Mouse (Mus musculus) midbrain, embryonic 11.5 days (tissue): ENCODE measurements around the gene Rpl13a. TPM values are rescaled to one million over a fixed set of nuclear protein-coding genes. Genes with fewer than 3 reads are reported as not detected.

ENCODE experiments used
- ATAC-seq: fragments of 200-750 bp; cut with Nextera tagmentation; 2 replicates; pipeline ENCODE4 v1.8.0; 2017; ENCODE audit warnings: moderate TSS enrichment, moderate library complexity; ENCODE audit not compliant: low FRiP score
- DNase-seq: peaks from one replicate; pipeline ENCODE4 v3.0.0; 2015; ENCODE audit warnings: low spot score; ENCODE audit errors: missing footprints
- H3K27ac ChIP-seq: fragments of 300-500 bp; sonication (generic); 2 replicates; pipeline ENCODE4 v1.5.1; 2014; ENCODE audit warnings: low read depth, low read length
- H3K27me3 ChIP-seq: fragments of 300-500 bp; sonication (generic); 2 replicates; pipeline ENCODE4 v1.6.1; 2014; ENCODE audit warnings: mild to moderate bottlenecking, low read length, moderate library complexity, mixed read lengths; ENCODE audit not compliant: control insufficient read depth, insufficient read depth
- H3K36me3 ChIP-seq: fragments of 300-500 bp; sonication (generic); 2 replicates; pipeline ENCODE4 v1.6.1; 2014; ENCODE audit warnings: mild to moderate bottlenecking, low read length, moderate library complexity, mixed read lengths; ENCODE audit not compliant: control insufficient read depth, insufficient read depth
- H3K4me1 ChIP-seq: fragments of 300-500 bp; sonication (generic); 2 replicates; pipeline ENCODE4 v1.6.1; 2014; ENCODE audit warnings: low read length; ENCODE audit not compliant: control insufficient read depth, insufficient read depth
- H3K4me2 ChIP-seq: fragments of 300-500 bp; sonication (generic); 2 replicates; pipeline ENCODE4 v1.6.1; 2014; ENCODE audit warnings: mild to moderate bottlenecking, moderate library complexity
- H3K4me3 ChIP-seq: fragments of 300-500 bp; sonication (generic); 2 replicates; pipeline ENCODE4 v1.5.1; 2014; ENCODE audit warnings: low read depth, low read length
- H3K9ac ChIP-seq: fragments of 300-500 bp; sonication (generic); 2 replicates; pipeline ENCODE4 v1.6.1; 2014; ENCODE audit warnings: low read length
- H3K9me3 ChIP-seq: fragments of 300-500 bp; sonication (generic); 2 replicates; pipeline ENCODE4 v1.6.1; 2016; ENCODE audit warnings: low read length; ENCODE audit not compliant: control insufficient read depth
- WGBS: fragments of 180-500 bp; shearing (Covaris S2); extraction: QIAGEN DNeasy Blood & Tissue Kit; methylation state at CpG from one replicate; pipeline ENCODE4 v1.1.7; 2014; 5-methylcytosine and 5-hydroxymethylcytosine counted together
- polyA plus RNA-seq: library from polyadenylated mRNA; unstranded; fragments of >200 nt; fragmentation: Nextera tagmentation; extraction: Ambion mirVana; gene quantifications from 2 replicates; pipeline ENCODE4 v1.2.1, GENCODE M21; 2014

Rpl13a gene
- polyA plus RNA-seq, 1 experiment from 2014 or later, result 1,290 TPM

DNA sequence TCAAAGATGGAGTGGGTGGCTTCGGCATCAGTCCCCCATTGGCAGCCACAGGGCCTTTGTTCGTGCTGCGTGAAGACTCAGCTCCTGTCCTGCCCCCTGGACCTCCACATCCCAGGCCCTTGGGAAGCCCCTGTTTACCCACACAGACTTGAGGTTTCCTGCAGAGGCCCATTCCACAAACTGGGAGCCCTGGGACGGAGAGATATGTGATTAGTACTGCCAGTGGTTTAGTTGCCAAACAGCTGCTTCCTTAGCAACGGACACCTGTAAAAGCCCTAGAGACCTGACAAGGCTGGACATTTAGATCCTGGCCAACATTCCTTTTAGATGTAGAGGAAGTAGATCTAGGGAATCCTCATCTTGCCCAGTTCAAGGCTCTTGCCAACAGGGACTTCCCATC is 13.4 kb upstream of the Rpl13a start:
- ATAC-seq (no peak), DNase-seq (no peak)
- H3K9me3 ChIP-seq, result no peaks in the 10 kb centered on the region
- H3K9ac ChIP-seq, result no peak overlapping the region
- WGBS, result 94% methylated on average over 5 of the region's 5 CpGs
- H3K4me1 ChIP-seq, result no peaks in the 10 kb centered on the region
- no peak overlapping the region for H3K4me2 ChIP-seq
- H3K27ac ChIP-seq, result no peak overlapping the region
- no peaks in the 10 kb centered on the region; the same call in 1 of the 2 replicates for H3K27me3 ChIP-seq
- no peak overlapping the region for H3K4me3 ChIP-seq
- no peaks in the 10 kb centered on the region; the same call in 1 of the 2 replicates for H3K36me3 ChIP-seq

DNA sequence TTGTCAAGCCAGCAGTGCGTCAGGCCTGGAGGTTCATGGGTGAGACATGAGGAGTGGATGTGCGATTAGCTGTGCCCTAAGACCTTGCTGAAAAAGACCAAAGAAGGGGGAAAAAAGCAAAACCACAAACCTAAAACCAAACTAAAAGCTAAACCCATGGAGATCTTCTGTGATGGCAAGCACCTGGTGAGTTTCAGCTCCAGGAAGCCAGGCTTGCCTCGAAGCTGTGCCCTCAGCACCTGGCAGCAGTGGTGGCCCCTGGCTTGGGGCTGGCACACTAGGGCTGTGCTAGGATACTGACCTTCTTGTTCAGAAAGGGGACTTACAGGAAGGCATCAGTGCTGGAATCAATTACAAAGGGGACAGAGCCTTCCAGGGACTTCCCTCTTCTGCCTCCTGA is 12.8 kb upstream of the Rpl13a start:
- Histone ChIP-seq H3K4me2 (no peak overlapping the region), H3K9ac (no peak overlapping the region), H3K27me3 (no peaks in the 10 kb centered on the region; the same call in 1 of the 2 replicates), H3K4me1 (no peaks in the 10 kb centered on the region), H3K9me3 (no peaks in the 10 kb centered on the region), H3K4me3 (no peak overlapping the region), H3K36me3 (no peaks in the 10 kb centered on the region; the same call in 1 of the 2 replicates), H3K27ac (no peak overlapping the region)
- DNase-seq, result no peak
- no peak for ATAC-seq
- WGBS, result 89% methylated on average over 3 of the region's 3 CpGs

DNA sequence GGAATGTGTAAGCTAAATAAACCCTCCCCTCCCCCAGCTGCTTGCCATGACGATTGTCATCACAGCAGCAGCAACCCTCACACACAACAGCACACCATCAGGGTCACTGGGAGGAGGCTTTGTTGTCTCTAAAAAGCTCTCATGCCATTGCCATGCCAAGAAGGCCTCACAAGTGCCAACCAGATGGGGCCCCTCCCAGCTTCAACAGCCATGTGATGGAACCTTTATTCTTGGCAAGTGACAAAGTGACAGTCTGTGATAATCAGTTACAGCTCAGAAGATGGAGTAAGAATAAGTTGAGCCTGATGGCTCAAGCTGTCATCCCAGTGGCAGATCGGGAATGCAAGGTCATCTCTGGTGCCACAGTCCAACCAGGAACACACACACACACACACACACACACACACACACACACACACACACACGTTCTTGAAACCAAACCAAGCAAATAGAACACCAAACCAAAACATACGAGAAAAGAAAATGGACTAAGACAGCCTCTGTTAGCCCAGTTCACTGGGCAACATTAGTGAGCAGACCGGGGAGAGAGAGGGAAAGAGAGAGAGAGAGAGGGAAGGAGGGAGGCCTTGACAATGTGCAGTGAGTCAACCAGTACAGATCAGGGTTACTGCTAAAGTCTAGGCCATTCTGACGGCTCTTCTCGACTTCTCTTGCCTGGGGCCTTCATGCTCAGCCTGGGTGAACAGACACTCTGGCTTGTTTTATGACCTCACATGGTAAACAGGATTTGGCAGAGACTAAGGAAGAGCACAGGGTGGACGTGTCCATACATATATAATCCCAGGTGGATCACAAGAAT is 11.6 kb upstream of the Rpl13a start:
- no peak overlapping the region for H3K4me2 ChIP-seq
- H3K9ac ChIP-seq, result no peak overlapping the region
- no peaks in the 10 kb centered on the region; the same call in 1 of the 2 replicates for H3K36me3 ChIP-seq
- WGBS, result 80% methylated on average over 8 of the region's 8 CpGs
- DNase-seq (no peak), ATAC-seq (no peak)
- H3K4me3 ChIP-seq, result no peak overlapping the region
- no peak overlapping the region for H3K27ac ChIP-seq
- H3K27me3 ChIP-seq, result peaks cover 7% of the 10 kb centered on the region; the same call in 1 of the 2 replicates
- H3K9me3 ChIP-seq, result no peaks in the 10 kb centered on the region
- H3K4me1 ChIP-seq, result no peaks in the 10 kb centered on the region

DNA sequence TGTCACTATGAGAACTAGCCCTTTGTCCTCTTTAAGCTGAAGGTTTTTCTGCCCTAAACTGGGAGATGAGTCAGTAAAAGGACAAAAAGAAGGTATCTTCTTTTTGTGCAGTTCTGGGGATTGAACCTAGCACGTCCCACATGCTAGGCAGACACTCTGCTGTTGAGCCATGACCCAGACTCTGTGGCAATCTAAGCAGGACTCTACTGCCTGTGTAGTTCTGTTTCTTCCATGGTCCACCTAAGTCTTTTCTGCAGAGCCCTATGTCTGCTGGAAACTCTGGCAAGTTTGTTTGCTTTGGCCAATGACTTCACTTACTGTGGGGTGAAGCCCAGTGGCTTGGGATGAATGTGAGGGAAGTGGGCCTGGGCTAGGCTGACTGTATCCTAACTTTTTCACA is 9.8 kb upstream of the Rpl13a start:
- Histone ChIP-seq H3K9ac (no peak overlapping the region), H3K36me3 (no peaks in the 10 kb centered on the region; the same call in 1 of the 2 replicates), H3K4me3 (no peak overlapping the region), H3K4me1 (no peaks in the 10 kb centered on the region; the same call in 1 of the 2 replicates), H3K27me3 (peaks cover 9% of the 10 kb centered on the region; the same call in 1 of the 2 replicates), H3K9me3 (no peaks in the 10 kb centered on the region), H3K27ac (no peak overlapping the region), H3K4me2 (no peak overlapping the region)
- no peak for DNase-seq
- no peak for ATAC-seq
- 90% methylated on average over 1 of the region's 1 CpGs for WGBS

DNA sequence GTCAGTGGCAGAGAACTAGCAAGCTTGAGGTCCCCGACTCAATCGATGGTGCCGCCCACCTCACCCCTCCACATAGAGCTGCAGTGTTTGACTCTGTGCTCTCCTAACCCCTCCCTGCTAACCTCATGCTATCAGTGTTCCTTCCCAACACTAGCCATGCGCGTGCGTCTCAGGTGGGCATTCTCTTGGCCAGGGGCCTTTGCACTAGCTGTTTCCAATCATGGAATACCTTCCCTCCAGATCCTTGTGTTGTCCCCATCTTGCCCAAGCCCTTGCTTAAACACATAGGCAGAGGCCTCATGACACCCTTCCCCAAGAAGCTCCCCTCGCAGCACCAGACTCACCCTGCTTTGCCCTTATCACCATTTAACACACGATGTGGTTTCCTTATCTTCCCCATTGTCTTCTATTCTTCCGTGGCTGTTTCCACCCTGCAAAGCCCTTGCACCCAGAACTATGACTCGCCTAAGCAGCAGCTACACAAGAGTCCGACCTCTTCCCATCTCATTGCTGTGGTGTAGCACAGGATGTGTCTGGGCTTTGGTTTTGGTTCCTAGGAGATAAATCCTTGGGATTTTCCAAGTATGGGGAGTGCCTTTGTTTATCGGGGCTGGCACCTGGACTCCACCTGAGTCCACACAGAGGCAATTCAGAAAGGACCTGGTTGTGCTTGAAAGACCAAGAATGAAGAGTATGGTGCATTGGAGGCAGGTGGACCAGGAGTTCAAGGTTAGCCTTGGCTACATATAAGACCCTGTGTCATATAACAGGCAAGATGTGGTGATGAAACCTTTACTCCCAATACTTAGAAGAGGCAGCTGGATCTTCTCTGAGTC is 8.8 kb upstream of the Rpl13a start:
- no peak overlapping the region for H3K4me2 ChIP-seq
- ATAC-seq, result no peak
- H3K27ac ChIP-seq, result no peak overlapping the region; the same call in 1 of the 2 replicates
- no peaks in the 10 kb centered on the region; the same call in 1 of the 2 replicates for H3K4me1 ChIP-seq
- H3K4me3 ChIP-seq, result no peak overlapping the region
- no peaks in the 10 kb centered on the region for H3K36me3 ChIP-seq
- no peak for DNase-seq
- no peak overlapping the region; the same call in 1 of the 2 replicates for H3K9ac ChIP-seq
- H3K27me3 ChIP-seq, result peaks cover 9% of the 10 kb centered on the region; the same call in 1 of the 2 replicates
- WGBS, result 83% methylated on average over 12 of the region's 12 CpGs
- no peaks in the 10 kb centered on the region for H3K9me3 ChIP-seq

DNA sequence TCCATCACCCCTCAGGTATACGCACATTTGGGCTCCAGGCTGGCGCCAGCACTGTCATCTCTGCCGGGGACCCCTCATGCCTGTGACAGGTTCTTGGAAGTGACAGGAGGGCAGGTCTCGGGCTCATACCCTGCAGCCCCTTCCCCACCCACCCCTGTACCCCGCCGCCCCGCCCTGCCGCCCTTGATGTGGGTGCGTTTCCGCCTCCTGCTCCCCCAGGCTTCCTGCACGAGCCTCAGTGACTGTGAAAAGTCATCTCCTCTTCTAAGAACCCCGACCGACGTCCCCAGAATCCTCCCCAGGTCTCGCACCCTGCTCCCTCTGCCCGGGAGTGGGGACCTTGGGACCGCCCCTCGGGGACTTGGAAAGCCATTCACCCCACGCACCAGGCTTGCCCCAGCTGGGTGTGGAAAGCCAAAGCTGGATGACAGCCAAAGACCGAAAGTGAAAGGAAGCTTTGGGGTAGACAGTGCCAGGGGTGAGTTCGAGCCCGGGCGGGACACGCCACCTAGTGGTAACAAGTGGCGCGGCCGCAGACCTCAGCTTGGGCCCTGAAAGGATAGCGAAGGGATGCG is 7.5 kb upstream of the Rpl13a start, which contains the start of the genes Gm45713 and Flt3l:
Gene Gm45713 (minus strand): TSS at position 239 of the 575 bp plus-strand sequence.
Gene Flt3l (minus strand): TSS at position 440 of the 575 bp plus-strand sequence.
- ATAC-seq (peak; percentile 81), DNase-seq (peak; percentile 99)
- Histone ChIP-seq H3K9me3 (no peaks in the 10 kb centered on the region), H3K4me2 (peak within 1 kb of the TSS; percentile 69), H3K4me3 (peak within 1 kb of the TSS; percentile 46), H3K27me3 (peaks cover 9% of the 10 kb centered on the region; the same call in 1 of the 2 replicates), H3K36me3 (no peaks in the 10 kb centered on the region), H3K4me1 (no peaks in the 10 kb centered on the region; the same call in 1 of the 2 replicates), H3K27ac (no peak within 1 kb of the TSS; the same call in 1 of the 2 replicates), H3K9ac (peak within 1 kb of the TSS; percentile 59)
- 6% methylated on average over 29 of the region's 29 CpGs for WGBS

DNA sequence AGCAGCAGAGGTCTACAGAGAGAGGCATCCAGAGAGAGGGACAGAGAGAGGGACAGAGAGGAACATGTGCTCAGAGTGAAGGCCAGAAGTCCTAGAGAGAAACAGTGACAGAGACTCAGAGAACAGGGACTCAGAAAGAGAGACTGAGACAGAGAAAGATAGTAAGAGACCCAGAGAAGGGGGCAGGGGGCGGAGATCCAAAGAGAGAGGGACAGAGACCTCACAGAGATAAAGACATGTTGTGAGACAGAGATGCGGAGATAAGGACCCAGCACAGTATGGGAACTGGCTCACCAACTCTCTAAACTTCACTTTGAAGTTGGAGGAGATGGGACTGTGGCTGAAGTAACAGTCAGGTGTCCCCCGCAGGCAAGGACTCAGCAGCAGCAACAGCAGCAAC is 6.8 kb upstream of the Rpl13a start:
- H3K27me3 ChIP-seq, result peaks cover 9% of the 10 kb centered on the region; the same call in 1 of the 2 replicates
- no peak overlapping the region for H3K4me2 ChIP-seq
- 74% methylated on average over 3 of the region's 3 CpGs for WGBS
- ATAC-seq (no peak), DNase-seq (no peak)
- H3K27ac ChIP-seq, result no peak overlapping the region
- H3K9me3 ChIP-seq, result no peaks in the 10 kb centered on the region
- H3K9ac ChIP-seq, result no peak overlapping the region; the same call in 1 of the 2 replicates
- no peaks in the 10 kb centered on the region for H3K36me3 ChIP-seq
- H3K4me3 ChIP-seq, result no peak overlapping the region; the same call in 1 of the 2 replicates
- H3K4me1 ChIP-seq, result no peaks in the 10 kb centered on the region; the same call in 1 of the 2 replicates

DNA sequence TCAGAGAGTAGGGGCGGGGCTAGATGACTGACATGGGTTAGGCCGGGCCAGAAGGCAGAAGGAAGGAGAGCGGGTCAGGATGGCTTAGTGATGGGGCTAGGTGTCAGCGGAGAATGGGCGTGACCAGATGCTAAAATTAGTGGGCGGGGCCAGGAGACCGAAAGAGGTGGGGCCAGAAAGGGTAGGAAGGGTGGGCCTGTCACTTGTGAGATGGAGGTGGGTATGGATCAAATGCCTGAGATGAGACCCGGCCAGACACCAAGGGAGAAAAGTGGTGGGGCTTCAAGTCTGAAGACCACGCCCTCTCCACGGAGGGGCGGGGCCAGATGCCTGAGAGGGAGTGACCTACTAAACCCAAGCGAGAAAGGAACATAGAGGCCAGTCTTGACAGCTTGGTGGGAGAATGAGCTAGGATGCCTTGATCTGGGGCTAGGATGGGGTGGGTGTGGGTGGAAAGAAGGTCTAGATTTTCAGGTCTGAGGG is 6.0 kb upstream of the Rpl13a start:
- peaks cover 9% of the 10 kb centered on the region; the same call in 1 of the 2 replicates for H3K27me3 ChIP-seq
- no peak for DNase-seq

More for the DNA sequence above, 6.0 kb upstream of the Rpl13a start:
- Histone ChIP-seq H3K36me3 (no peaks in the 10 kb centered on the region), H3K4me3 (no peak overlapping the region), H3K4me1 (peaks cover 3% of the 10 kb centered on the region), H3K9me3 (no peaks in the 10 kb centered on the region), H3K4me2 (no peak overlapping the region), H3K27ac (no peak overlapping the region), H3K9ac (no peak overlapping the region)
- 12% methylated on average over 12 of the region's 12 CpGs for WGBS
- peak; percentile 23; the same call in 1 of the 2 replicates for ATAC-seq
